Mouse (Mus musculus): ENCODE results near the gene Ppp1r15b.

Gene Ppp1r15b

DNA sequence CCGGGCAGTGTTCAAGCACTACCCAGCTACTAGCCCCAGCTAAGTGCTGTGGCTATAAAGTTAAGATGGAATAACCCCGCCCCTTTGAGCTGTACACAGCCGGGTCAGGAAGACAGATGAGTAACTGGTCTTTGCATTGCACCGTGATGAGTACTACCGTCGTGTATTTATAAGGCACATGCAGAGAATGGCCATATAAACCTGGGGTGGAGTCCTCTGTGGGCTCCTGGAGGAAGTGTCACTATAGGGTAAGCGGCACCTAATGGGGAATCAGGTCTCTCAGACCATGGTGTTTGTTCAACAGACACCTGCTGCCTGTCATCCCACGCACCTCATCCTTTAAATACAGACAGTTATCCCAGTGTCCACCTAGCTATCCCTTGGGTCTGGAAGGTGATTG lies 32.0 kb downstream of the Ppp1r15b start:
- DNase-seq, result no peak

DNA sequence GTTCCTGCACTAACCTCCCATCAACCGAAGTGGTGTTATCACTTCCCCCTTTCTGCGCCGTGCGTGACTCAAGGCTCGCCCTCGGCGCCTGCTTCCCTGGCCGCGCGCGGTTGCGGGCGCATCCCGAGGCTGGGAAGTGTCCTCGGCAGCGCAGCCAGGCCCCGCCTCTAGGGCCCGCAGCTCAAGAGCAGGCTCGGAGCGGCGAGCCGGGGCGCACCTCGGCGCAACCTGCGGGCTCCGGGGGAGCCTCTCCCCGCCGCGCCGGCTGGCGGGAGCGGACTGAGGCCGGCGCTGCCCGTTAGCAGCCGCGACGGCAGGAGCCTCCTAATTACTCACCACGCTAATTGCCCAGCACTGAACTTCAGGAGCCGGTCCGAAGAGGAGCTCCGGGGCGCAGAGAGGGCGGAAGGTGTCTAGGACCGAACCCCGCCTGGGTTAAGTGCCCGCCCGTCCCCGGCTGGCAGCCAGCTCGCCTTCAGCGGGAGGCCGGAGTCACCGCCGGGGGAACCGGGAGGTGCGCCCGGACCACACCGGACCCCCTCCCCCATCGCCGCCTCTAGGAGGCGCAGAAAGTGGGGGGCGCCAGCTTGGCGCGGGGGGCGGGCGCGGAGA lies 33.0 kb downstream of the Ppp1r15b start, which contains the start of gene Plekha6:
Plekha6 (plus strand) TSS at position 391 of the 612 bp plus-strand sequence.
- DNase-seq, result peak; percentile 35 to 49

DNA sequence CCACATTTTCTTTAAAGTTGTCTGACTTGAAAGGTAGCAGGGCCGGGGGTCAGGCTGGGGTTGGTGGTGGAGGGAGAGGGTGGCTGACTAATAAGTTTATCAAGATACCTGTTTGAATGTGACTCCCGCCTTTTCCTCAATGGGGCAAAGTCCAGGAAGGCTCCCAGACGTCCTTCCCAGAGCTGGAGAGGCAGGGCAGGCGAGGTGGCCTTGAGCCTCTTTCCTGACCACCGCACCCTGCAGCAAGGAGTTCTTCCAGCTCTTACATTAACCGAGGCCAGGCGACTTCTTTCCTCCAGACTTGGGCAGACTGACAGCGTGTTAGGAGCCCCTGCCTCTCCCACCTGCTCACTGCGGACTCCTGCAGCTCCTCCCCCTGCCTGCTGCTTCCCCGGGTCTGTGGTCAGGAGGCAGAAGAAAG lies 33.7 kb downstream of the Ppp1r15b start:
- no peak for DNase-seq

DNA sequence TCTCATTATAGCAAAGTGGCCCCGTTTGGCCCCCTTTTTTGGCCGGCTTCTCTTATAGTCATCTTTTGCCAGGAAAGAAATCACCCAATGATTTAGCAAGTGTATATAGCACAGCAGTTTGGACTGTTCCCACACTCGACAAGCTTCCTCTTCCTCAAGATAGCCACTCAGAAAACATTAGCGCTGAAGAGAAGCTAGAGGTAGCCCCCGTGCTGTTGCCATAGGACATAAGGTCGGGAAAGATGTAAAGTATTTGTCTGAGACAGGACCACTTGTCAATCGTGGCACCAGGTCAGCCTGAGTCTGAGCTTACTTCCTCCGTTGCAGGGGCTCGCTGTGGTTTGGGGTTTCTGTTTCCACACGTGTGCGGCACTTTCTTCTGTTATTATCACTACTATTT lies 34.2 kb downstream of the Ppp1r15b start:
- DNase-seq, result no peak

DNA sequence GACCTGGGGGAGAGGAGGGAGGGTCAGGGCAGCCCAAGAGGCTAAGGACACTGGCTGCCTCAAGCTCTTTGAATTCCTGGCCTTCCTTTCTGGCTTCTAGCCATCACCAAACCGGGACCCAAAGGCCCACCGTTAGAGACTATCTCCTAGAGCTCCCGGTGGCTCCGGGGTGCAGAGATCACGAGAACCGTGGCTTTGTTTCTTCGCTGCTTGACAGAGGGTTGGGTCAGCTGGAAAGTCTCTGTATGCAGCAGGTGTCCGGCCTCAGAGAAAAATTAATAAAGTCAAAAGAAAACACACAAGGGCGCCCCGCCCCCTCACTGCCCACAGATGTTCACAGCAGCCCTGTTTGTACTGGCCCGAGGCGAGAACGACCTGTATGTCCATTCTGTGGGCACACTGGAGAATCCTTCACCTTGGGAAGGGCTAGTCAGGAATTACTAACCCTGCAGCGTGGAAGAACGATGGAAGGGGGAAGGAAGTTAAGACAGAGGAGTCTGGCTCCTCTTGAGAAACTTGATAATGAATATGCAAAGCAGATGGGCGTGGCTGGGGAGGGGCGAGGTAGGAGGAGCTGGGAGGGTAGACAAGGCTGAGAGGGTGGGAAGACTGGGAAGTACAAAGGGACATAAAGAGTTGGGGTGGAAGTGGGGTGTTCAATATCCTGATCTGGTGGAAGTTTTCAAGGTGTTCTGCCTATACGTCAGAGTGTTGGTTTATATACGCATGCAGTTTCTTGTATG lies 37.5 kb downstream of the Ppp1r15b start:
- no peak for DNase-seq

DNA sequence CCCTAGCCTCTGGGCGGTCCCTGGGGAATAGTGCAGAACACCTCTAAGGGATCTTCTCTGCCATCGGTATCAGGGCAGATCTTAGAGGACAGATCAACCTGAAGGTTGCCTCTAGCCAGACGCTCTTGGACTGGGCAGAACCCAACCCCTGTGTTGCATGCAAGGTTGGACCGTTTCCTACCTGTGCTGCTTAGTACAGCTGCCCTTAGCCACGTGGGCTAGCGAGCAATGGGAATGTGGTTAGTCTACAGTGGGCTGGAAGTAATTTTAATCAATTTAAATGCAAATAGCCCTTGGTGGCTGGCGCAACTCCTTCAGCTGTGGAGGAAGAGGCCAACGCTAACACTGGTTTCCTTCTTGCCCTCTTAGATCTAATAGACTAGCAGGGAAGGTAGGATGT lies 39.3 kb downstream of the Ppp1r15b start:
- no peak for DNase-seq

DNA sequence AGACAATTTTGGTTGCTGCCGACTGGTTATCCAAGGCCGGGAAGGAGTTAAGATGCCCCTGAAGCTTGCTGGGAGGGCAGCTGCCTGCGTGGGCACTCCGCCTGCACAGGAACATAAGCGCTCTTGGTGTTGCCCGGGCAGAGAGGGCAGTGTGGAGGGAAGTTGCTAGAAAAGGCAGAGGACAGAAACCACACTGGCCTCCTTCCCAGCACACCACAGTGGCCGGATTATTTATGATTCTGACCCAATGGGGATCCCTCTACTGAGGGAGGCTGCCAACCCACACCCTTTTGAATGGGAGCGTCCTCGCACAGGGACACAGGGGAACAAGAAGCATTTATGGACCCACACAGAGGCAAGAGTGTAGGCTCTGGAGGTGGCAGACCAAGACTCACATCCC lies 40.4 kb downstream of the Ppp1r15b start:
- DNase-seq, result peak; percentile 25 to 48

DNA sequence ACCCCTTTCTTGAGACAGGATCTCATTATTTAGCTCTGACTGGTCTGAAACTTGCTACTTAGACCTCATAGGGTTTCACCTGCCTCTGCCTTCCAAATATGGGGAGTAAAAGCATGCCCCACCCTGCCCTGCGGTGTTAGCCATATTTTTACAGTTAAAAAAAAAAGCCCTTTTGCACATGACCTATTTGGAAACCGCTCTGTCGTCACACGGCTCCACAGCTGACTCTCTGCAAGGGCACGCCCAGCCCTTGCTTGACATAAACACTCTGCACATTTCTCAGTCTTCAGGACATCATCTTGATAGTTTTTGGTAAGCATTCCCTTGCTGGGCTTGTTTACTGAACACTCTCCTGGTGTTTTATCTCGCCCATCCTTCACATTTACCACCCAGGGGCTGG lies 44.2 kb downstream of the Ppp1r15b start:
- DNase-seq, result no peak

DNA sequence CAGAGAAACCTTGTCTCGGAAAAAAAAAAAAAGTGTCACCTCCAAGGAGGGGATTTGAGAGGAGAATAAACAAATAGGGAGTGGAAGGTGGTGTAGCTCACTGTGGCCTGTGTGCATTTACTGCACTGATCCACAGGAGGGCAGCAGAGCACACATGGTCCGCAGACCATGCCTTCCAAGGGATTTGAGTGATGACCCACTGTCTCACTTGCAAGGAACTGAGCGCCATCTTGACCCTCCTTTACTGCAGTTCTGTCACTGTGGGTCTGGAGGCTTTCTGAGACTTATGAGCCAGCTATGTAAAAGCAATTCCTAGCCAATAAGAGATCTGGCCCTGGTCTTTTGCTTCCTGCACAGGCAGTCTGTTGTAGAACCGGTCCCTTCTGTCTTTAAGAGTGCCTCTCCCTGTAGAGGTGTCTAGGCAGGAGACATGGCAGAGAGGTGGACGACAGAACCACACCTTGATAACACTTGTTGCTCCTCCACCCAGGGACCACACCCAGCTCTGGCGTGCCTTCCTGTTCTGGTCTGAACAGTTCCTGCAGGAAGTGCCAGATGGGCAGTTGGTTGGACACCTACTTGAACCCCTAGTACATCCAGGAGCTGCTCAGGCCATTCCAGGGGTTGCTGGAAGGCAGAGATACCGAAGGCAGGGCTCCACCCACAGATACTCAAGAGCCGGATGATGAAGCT lies 46.7 kb downstream of the Ppp1r15b start:
- DNase-seq, result peak; percentile 75 to 82

DNA sequence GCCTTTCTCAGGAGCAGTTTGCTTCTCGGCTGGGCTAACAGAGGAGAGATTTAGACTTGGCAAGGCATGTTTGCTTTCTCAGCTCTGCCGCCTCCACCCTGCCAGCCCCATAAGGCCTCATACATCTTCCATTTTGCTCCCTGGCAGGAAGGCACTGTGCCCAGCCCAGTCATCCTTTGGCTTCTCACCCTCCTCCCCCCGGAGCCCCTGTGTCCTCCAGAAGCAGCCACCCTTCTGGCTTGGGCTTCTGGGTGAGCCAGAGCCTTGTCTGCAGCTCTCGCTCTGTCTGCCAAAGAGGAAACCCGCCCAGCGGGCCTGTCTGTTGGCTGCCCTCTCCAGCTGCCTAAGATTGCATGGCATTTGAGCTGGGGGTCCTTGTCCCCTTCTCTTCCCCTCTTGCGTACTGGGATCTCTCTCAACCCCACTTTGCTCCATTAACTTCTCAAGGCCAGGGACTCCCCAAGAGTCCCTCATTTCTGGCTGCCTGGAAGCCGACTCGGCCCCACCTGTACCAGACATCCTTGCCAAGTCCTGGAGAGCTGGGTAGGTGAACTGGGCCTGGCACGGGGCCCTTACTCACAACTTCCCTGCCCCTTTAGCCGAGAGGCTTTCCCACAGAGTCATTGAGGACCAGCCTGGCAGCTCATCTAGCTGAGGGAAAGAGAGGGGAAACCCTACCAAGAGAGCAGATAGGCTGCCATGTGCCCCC lies 47.9 kb downstream of the Ppp1r15b start:
- peak; percentile 81 to 86 for DNase-seq

DNA sequence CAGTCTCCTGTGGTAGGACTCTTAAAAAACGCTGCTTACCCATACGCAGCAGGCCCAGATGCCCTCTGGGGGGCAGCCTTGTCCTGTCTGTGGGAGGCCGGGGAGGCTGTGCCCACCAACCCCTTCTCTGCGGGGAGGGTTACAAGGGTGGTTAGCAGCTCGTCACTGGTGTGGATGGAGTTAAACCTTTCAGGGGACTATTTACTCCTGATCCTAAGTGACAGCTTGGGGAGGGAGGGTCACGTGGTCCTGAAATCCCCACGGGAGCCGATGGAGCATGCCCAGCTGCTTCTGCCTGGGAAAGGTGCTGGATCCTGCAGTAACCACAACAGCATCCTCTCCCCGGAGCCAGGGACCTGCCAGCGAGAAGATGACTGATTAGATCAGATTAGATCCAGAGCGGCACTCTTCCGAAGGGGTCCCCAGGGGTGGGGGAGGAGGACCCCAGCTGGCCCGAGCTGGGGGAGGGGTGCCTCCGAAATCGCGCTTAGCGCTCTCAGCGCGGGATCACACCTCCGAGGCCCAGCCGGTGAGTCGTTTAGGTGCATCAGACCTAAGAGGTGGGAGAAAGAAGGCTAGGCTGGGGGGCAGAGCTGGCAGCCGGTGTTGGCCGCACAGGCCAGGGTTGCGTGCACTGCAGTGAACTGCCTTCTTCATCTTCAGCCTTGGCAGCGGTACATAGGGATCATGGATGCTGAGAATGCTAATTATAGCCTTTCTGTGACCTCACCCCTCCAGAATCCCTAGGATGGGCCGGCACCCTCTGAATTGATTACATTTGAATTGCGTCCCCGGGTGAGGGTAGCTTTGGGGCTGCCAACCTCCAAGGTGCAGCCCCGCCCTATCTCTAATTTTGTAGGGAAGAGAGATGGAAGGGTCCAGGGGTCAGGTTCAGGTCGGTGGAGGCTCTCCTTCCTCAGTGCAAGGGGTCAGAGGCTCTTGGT lies 50.4 kb downstream of the Ppp1r15b start:
- DNase-seq, result peak; percentile 78 to 83

DNA sequence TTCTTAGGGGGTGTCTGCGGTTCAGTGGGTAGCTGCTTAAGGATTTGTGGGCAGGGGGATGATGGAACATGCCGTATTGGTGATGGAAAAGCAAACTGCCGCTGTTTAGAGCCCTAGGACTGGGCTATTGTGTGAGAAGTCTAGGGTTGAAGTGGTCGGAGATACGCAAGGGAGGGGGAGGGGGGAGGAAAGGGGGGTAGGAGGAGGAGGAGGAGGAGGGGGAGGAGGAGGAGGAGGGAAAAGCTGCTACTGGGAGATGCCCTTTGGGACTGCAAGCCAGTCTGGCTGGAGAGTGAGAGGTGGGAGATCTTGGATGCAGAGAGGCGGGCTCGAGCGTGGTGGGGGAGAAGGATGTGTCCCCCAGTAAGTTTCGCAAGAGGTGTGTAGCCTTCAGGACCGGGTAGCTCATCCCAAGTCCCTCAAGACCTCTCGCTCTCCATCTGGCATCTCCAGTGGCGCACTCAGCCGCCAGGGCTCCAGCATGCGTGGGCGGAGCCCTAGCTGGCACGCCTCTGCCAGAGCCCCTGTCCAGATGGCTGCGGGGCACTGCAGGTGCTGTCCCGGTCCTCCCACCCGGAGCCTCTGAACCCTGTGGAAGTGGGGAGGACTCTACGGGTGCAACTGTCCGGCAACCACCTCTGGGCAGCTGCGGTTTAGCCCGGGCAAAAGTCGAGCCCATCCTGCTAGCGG lies 51.2 kb downstream of the Ppp1r15b start:
- DNase-seq, result peak; percentile 65 to 74

DNA sequence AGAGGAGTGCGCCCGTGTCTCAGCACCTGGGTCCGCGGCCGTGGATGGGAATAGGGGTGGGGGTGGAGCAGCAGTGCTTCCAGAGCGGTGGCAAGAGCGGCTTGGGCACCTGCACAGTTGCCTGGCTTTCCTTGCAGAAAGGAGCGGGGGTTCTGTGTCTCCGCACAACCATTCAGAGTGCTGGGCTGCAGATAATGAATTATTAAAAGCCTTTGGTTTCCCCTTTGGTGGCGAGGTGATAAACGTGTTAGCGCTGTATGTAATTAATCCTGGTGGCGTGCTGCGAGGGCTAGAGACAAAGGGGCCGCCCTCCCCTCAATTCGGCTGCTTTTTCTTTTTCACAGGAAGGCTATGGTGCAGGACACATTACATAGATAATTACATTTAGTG lies 51.8 kb downstream of the Ppp1r15b start:
- DNase-seq, result no peak

DNA sequence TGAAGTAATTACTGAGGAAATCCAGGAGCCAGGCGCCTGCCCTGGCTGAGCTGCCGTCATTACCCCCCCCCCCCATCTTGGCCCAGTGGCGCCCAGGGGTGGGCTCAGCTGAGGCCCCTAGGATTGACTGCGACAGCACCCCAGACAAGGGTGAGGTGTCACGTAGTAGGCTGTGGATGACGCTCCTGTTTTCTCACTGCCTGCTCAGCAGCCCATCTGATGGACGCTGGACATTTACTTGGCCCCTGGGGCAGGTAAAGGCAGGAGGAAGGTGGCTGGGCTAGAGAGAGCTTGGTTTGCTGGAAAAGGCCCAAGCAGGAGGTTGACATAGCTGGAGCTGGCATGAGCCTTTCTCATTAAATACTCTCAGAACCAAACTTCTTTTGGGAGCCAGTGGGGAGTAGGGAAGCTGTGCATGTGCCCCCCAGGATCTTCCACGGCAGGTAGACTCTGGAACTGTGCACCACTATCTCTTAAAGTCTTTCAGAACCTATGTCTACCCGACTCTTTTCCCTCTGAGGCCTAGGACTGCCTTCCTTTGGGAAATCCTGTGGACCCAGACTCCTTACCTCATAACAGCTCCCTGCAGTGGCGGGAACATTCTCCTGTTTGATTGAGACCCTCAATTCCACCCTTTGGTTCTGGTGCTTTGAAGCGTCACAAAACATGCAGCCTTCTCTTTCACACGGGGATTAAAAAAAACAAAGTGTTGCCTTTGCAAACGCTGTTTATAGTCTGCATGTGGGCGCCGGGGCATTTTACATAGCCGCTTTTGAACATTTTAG lies 52.4 kb downstream of the Ppp1r15b start:
- no peak for DNase-seq

DNA sequence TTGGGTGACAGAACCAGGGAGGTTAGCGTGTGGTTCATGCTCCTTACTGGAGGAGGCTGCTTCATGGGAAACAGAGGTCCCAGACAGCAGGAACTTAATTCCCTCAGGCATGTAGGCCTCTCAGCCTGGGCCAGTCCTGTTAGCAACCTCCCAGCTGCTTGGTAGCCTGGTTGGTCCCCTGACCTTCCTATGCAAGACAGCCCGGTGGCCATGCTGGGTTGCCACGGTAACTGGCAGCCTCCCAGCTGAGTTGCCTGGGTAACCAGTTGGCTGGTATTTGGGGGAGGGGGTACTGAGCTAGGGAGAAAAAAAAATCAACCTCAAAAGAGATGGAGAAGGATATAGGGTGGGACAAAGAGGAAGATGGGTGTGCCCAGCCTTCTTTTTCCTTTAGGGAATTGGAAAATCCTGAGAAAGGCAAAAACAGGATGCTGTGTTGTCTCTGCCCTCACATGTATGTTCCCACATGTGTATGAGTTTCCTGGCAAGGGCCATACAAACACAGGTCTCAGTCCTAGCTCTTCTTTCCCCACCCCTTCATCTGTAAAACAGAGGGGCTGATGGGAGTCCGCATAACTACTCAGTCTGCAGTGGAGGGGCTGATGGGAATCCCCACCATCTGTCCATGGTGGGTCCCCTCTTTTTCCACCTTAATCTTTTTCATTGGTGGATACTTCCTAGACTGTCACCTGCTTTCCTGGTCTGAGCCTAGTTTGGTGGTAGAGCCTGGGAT lies 57.2 kb downstream of the Ppp1r15b start:
- DNase-seq, result peak in 1 of 2 experiments; percentile 58

DNA sequence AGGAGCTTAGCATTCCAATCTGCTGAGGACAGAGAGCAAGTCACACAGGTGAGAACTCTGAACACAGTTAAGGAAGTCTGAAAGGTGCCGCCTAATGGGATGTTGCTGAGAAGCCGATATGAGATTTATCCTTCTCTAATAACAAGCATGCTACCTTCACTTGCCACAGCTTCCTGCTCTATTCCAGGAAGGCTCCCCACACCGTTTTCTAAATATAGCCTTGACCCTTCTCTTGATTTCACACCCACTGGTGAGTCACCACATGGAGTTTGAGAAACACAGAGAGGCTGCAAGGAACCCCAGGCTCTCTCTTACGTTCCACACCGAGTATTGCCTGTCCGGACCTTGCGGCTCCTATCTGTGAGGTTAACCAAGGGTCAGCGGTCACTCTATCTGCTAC lies 57.8 kb downstream of the Ppp1r15b start:
- DNase-seq, result no peak
